Mouse (Mus musculus): ENCODE measurements around the gene Igsf9.

Gene Igsf9

GRCm38 (mm10) chr1:172481540-172482280 lies at the start of gene Igsf9:
Igsf9 (plus strand) TSS chr1:172481788.
- DNase-seq = peak; percentile 83

- DNase-seq = no peak
These were observed 49.6 kb upstream of the Igsf9 start for GRCm38 (mm10) chr1:172431836-172432586.

- DNase-seq = no peak
These were observed 49.0 kb upstream of the Igsf9 start for GRCm38 (mm10) chr1:172432587-172432955.

- DNase-seq = no peak
These were observed 48.4 kb upstream of the Igsf9 start for GRCm38 (mm10) chr1:172433012-172433850.

GRCm38 (mm10) chr1:172433851-172434165 lies 47.8 kb upstream of the Igsf9 start:
- no peak for DNase-seq

GRCm38 (mm10) chr1:172436785-172437184 lies 44.8 kb upstream of the Igsf9 start:
- DNase-seq = no peak

GRCm38 (mm10) chr1:172438621-172439020 lies 43.0 kb upstream of the Igsf9 start:
- DNase-seq = no peak

GRCm38 (mm10) chr1:172440521-172440920 lies 41.1 kb upstream of the Igsf9 start:
- no peak for DNase-seq

- DNase-seq = no peak
These were observed 39.6 kb upstream of the Igsf9 start for GRCm38 (mm10) chr1:172441935-172442445.

- no peak for DNase-seq
These were observed 31.4 kb upstream of the Igsf9 start for GRCm38 (mm10) chr1:172450226-172450625.

- no peak for DNase-seq
These were observed 30.6 kb upstream of the Igsf9 start for GRCm38 (mm10) chr1:172450848-172451470.

GRCm38 (mm10) chr1:172452911-172453310 lies 28.7 kb upstream of the Igsf9 start:
- DNase-seq = no peak

GRCm38 (mm10) chr1:172453810-172454209 lies 27.8 kb upstream of the Igsf9 start:
- no peak for DNase-seq

GRCm38 (mm10) chr1:172455416-172455815 lies 26.2 kb upstream of the Igsf9 start:
- no peak for DNase-seq

- DNase-seq = no peak
These were observed 25.4 kb upstream of the Igsf9 start for GRCm38 (mm10) chr1:172456001-172456677.

GRCm38 (mm10) chr1:172457196-172457595 lies 24.4 kb upstream of the Igsf9 start:
- DNase-seq = no peak

- no peak for DNase-seq
These were observed 23.5 kb upstream of the Igsf9 start for GRCm38 (mm10) chr1:172458041-172458440.

- DNase-seq = no peak
These were observed 20.0 kb upstream of the Igsf9 start for GRCm38 (mm10) chr1:172461602-172462001.

GRCm38 (mm10) chr1:172462534-172462933 lies 19.1 kb upstream of the Igsf9 start:
- DNase-seq = no peak

- no peak for DNase-seq
These were observed 17.9 kb upstream of the Igsf9 start for GRCm38 (mm10) chr1:172463387-172464333.

GRCm38 (mm10) chr1:172468301-172468877 lies 13.2 kb upstream of the Igsf9 start:
- no peak for DNase-seq

All from liver (tissue).